Mouse (Mus musculus) cortical plate, adult 2 months (tissue): ENCODE measurements around the gene March2. TPM values are rescaled to one million over a fixed set of nuclear protein-coding genes. Genes with fewer than 3 reads are reported as not detected.

ENCODE experiments used
- H3K27ac ChIP-seq: fragments of 200-500 bp; 2 replicates; pipeline ENCODE4 v1.5.1; 2012; ENCODE audit warnings: low read length, control low read depth, inconsistent platforms; ENCODE audit not compliant: insufficient read depth
- H3K4me1 ChIP-seq: fragments of 200-500 bp; 2 replicates; pipeline ENCODE4 v1.6.1; 2011; ENCODE audit warnings: low read length; ENCODE audit not compliant: control insufficient read depth, insufficient read depth
- H3K4me3 ChIP-seq: fragments of 200-500 bp; 2 replicates; pipeline ENCODE4 v1.5.1; 2011; ENCODE audit warnings: mild to moderate bottlenecking, low read length, control low read depth; ENCODE audit not compliant: insufficient read depth
- CTCF ChIP-seq: fragments of 200-500 bp; IDR thresholded peaks from 2 replicates; pipeline ENCODE4 v1.5.1; 2011; ENCODE audit warnings: mild to moderate bottlenecking, control low read depth, low read length; ENCODE audit not compliant: insufficient read depth; ENCODE audit errors: extremely low read depth
- POLR2A ChIP-seq: fragments of 200-500 bp; IDR thresholded peaks from 2 replicates; pipeline ENCODE4 v1.6.1; 2011; ENCODE audit warnings: mild to moderate bottlenecking, low read length, control low read depth; ENCODE audit not compliant: insufficient read depth; ENCODE audit errors: extremely low read depth
- polyA plus RNA-seq: library from polyadenylated mRNA; depleted of rRNA; stranded (reverse); fragments of >200 nt; gene quantifications from 2 replicates; pipeline ENCODE4 v1.2.3, GENCODE M21; 2012; rRNA removed

The March2 gene
- polyA plus RNA-seq, 1 experiment: 137 TPM

DNA sequence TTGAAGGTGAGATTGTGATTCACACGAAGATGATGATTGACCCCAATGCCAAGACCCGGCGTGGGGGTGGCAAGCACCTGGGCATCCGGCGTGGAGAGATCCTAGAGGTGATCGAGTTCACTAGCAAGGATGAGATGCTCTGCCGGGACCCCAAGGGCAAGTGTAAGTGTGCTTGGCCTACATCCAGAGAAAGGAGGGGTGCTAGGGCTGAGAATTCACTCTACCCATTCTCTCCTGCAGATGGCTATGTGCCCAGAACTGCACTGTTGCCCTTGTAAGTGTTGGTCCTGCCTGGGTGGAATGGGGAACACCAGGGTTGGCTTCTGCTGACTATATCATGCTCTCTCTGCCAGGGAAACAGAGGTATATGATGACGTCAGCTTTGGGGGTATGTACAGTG is 73.4 kb downstream of the March2 start:
- no peak overlapping the region for H3K27ac ChIP-seq
- no peak overlapping the region for H3K4me3 ChIP-seq
- peaks cover 2% of the 10 kb centered on the region; the same call in 1 of the 2 replicates for H3K4me1 ChIP-seq
- TF ChIP-seq CTCF (no peak), POLR2A (no peak)

- H3K4me1 ChIP-seq: peaks cover 2% of the 10 kb centered on the region; the same call in 1 of the 2 replicates
- no peak for TF ChIP-seq POLR2A
- TF ChIP-seq CTCF: no peak
- H3K4me3 ChIP-seq: no peak overlapping the region
- H3K27ac ChIP-seq: no peak overlapping the region
These were observed 74.4 kb downstream of the March2 start for GRCm38 (mm10) chr17:33644068-33644467.

GRCm38 (mm10) chr17:33639743-33640142 is 78.7 kb downstream of the March2 start:
- Histone ChIP-seq H3K27ac (no peak overlapping the region), H3K4me1 (no peaks in the 10 kb centered on the region; the same call in 1 of the 2 replicates), H3K4me3 (no peak overlapping the region)
- no peak for TF ChIP-seq POLR2A
- no peak for TF ChIP-seq CTCF

GRCm38 (mm10) chr17:33637516-33638276 is 80.8 kb downstream of the March2 start, which contains the start of gene Pram1:
Pram1 (plus strand) TSS chr17:33638056.
- Histone ChIP-seq H3K4me1 (no peaks in the 10 kb centered on the region; the same call in 1 of the 2 replicates), H3K27ac (peak within 1 kb of the TSS; percentile 33; the same call in 1 of the 2 replicates), H3K4me3 (no peak within 1 kb of the TSS)
- no peak for TF ChIP-seq POLR2A
- TF ChIP-seq CTCF: no peak

- Histone ChIP-seq H3K27ac (peak overlapping the region; percentile 33; the same call in 1 of the 2 replicates), H3K4me3 (no peak overlapping the region), H3K4me1 (no peaks in the 10 kb centered on the region; the same call in 1 of the 2 replicates)
- TF ChIP-seq CTCF (no peak), POLR2A (no peak)
These were observed 81.4 kb downstream of the March2 start for GRCm38 (mm10) chr17:33637038-33637437.

Other genes starting within 250 kb of the March2 start
- 47.2 and 50.7 TPM in 2 replicates for gene Adamts10, start 194.5 kb downstream of the March2 start, polyA plus RNA-seq
- 2.4 and 2.5 TPM in 2 replicates for gene Myo1f, start 163.0 kb downstream of the March2 start, polyA plus RNA-seq
- 77.4 and 79.6 TPM in 2 replicates for gene Zfp414, start 89.6 kb downstream of the March2 start, polyA plus RNA-seq
- 0.42 TPM in 1 of 2 replicates, not detected in the other for gene Pram1, start 80.6 kb downstream of the March2 start, polyA plus RNA-seq
- 146 and 158 TPM in 2 replicates for gene Hnrnpm, start 31.8 kb downstream of the March2 start, polyA plus RNA-seq
- 470 and 487 TPM in 2 replicates for gene Rab11b, start 41.9 kb upstream of the March2 start, polyA plus RNA-seq
- 2.4 and 2.9 TPM in 2 replicates for gene Angptl4, start 63.2 kb upstream of the March2 start, polyA plus RNA-seq
- gene Kank3, start 91.8 kb upstream of the March2 start, polyA plus RNA-seq: 59.0 and 69.7 TPM in 2 replicates
- 587 and 641 TPM in 2 replicates for gene Rps28, start 105.9 kb upstream of the March2 start, polyA plus RNA-seq
- 304 and 328 TPM in 2 replicates for gene Ndufa7, start 105.9 kb upstream of the March2 start, polyA plus RNA-seq
- gene Cd320, start 124.4 kb upstream of the March2 start, polyA plus RNA-seq: 30.0 and 33.0 TPM in 2 replicates
- not detected in 2 replicates for gene Gm7029, start 155.2 kb upstream of the March2 start, polyA plus RNA-seq
- 2.0 and 2.3 TPM in 2 replicates for gene Kifc1, start 172.0 kb upstream of the March2 start, polyA plus RNA-seq
- 1.7 TPM in 2 replicates for gene Platr17, start 186.5 kb upstream of the March2 start, polyA plus RNA-seq
- 27.2 and 27.4 TPM in 2 replicates for gene Daxx, start 190.7 kb upstream of the March2 start, polyA plus RNA-seq
- gene Tapbp, start 197.2 kb upstream of the March2 start, polyA plus RNA-seq: 22.1 and 22.3 TPM in 2 replicates
- gene Zbtb22, start 197.2 kb upstream of the March2 start, polyA plus RNA-seq: 31.9 and 33.5 TPM in 2 replicates
- gene Rgl2, start 210.9 kb upstream of the March2 start, polyA plus RNA-seq: 164 and 177 TPM in 2 replicates
- 113 and 116 TPM in 2 replicates for gene Pfdn6, start 221.7 kb upstream of the March2 start, polyA plus RNA-seq
- 13.5 TPM in 2 replicates for gene Wdr46, start 222.0 kb upstream of the March2 start, polyA plus RNA-seq
- gene B3galt4, start 232.8 kb upstream of the March2 start, polyA plus RNA-seq: 7.0 and 7.8 TPM in 2 replicates
- 79.3 and 82.2 TPM in 2 replicates for gene Vps52, start 237.1 kb upstream of the March2 start, polyA plus RNA-seq
- 410 and 435 TPM in 2 replicates for gene Rps18, start 237.3 kb upstream of the March2 start, polyA plus RNA-seq